Mouse (Mus musculus): ENCODE data around the gene Prokr1. TPM values are rescaled to one million over a fixed set of nuclear protein-coding genes. Genes with fewer than 3 reads are reported as not detected.
"Not testable (repeated sequence)": the region's sequence is repeated elsewhere in the genome, so short reads cannot be mapped to it uniquely, and the experiment has no call there.

Gene Prokr1
- under 1 TPM; 0.36 to 0.63 TPM for total RNA-seq (2021)
- long read RNA-seq, experiment 1, result 0 reads
- long read RNA-seq, experiment 2, result 0 reads

GRCm38 (mm10) chr6:87590394-87591281, at the start of gene Prokr1:
Gene Prokr1, minus strand, starts transcription at chr6:87590743.
- peak; percentile 61 to 78 for DNase-seq

DNA sequence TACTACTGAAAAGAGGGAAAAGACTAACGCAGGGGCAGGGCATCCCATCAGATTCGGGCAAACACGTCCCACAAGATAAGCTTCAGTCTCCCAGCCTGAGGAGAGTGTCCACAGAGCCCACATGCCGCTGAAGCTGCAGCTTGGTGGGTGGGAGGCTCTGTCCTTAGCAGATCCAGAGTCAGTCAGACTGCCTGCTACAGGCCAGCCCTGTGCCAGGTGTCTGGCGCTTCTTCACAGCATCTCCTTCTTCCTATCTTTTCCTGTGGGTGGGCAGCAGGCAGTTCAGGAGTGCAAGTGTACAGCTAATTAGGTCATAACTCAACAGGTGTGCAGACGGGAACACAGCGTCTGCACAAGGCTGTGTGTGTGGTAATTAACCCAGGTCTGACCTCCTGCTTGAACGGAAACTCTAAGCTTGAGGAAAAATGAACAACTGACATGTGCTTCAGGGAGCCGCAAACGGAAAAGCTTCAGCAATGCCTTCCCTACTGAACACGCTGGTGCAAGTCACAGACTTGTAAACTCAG, 47.7 kb upstream of the Prokr1 start:
- no peak for DNase-seq

GRCm38 (mm10) chr6:87632176-87632575, 41.6 kb upstream of the Prokr1 start:
- no peak for DNase-seq

DNA sequence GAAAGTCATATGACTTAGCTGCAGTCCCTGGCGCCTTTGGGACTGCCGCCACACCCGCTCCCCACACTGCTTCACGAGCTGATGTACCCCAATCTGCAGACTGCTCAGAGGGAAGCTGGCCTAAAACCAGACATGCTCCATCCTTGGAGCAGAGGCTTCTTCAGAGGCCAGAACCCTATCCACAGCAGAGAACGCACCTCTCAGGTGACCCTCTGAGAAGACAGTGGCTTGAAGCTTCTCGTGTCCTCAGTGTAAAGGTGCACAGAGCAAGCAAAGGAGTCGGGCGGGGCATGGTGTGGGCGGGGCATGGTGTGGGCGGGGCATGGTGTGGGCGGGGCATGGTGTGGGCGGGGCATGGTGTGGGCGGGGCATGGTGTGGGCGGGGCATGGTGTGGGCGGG, 38.4 kb upstream of the Prokr1 start:
- not testable (repeated sequence) for DNase-seq

DNA sequence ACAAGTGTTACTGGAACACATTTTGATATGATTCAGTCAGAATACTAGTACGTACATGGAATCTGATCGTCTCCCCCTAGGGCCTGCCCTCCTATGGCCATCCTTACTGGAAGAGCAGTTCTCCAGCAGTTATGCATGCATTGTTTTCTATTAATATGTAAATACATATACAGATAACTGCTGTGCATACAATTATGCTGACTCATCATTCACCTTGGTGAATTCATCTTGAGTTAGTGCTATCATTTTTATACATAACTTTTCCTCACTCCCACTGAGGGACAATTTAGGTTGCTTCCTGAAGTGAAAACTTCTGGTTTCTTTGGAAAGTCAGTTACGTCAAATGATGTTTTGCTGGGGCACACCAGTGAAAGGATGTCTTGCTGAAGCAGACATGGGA, 32.6 kb upstream of the Prokr1 start:
- DNase-seq, result no peak

- DNase-seq, result peak; percentile 53 to 62
Observed at GRCm38 (mm10) chr6:87621281-87621680, 30.7 kb upstream of the Prokr1 start.

- no peak for DNase-seq
Observed at GRCm38 (mm10) chr6:87618021-87618420, 27.5 kb upstream of the Prokr1 start.

DNA sequence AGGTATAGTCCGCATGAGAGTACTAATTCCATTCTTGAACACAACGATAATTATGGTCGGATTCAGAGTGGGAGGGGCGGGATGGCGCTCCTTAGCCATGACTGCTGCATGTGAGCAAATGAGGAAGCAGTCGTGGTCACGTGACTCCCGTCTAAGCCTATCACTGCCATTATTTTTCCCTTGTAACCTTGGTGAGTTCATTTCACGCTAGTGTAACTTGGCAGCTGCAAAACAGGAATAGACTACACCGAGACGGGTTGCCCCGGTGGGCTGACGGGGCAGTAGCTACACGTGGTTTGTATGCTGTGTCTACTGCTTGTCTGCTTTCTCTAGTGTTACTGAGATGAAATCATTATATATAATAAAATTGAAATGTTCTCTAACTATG, 25.1 kb upstream of the Prokr1 start:
- DNase-seq, result no peak

DNA sequence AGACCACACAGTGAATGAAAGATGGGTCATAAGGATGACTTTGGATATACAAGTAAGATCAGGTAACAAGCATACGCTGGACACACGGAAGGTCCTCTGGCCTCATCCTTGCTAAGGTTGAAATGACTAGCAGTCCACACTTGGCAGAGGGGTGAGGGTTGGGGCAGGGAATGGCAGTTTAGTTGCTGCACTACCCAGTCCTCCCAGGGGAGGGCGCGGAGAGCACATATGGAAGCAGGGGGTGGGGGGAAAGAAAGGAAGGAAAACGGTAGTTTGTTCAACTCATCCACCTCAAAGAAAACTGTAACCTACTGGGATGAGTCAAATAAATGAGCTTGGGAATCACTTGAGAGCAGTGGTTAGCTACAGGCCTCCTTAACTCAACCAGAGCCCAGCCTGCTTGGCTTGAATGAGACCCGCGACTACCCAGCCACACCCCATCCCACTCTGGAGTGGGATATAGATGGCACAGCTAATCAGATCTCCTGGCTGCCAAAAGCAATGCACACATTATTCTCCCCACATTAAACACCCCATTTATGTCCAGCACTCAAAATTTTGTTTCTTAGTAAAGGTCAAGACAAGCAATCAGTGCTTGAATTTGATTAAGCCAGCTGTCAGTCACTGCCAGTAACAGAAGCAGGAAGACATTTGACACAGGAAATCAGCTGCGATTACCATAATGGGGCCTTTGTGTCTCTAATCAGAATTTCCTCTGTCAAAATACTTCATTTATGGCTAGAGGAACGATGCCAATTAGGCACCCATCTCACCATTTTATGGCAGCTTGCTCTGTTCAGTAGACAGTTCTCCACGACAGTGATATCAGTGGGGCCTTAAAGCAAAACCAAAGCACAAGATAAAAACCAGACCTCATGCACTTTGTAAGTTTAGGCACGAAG, 24.5 kb upstream of the Prokr1 start:
- peak; percentile 69 to 73 for DNase-seq

DNA sequence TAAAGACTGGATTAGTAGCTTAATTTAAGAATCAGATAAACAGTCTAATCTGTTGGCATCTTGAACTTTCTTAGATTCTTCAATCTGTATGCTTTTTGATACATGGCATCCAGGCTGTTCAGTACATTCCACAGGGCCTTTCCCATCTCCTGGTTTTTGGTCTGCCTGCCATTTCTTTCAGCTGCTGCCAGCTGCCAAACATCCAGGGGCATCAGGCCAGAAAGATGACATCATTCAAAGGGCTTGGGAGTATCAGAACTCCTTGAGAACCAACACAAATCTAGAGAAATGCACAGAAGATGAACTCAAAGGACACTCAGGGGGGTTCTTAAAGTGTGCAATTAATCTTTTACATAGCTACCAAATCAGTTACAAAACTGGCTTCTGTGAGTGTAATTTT, 9.3 kb upstream of the Prokr1 start:
- peak; percentile 67 to 79 for DNase-seq

DNA sequence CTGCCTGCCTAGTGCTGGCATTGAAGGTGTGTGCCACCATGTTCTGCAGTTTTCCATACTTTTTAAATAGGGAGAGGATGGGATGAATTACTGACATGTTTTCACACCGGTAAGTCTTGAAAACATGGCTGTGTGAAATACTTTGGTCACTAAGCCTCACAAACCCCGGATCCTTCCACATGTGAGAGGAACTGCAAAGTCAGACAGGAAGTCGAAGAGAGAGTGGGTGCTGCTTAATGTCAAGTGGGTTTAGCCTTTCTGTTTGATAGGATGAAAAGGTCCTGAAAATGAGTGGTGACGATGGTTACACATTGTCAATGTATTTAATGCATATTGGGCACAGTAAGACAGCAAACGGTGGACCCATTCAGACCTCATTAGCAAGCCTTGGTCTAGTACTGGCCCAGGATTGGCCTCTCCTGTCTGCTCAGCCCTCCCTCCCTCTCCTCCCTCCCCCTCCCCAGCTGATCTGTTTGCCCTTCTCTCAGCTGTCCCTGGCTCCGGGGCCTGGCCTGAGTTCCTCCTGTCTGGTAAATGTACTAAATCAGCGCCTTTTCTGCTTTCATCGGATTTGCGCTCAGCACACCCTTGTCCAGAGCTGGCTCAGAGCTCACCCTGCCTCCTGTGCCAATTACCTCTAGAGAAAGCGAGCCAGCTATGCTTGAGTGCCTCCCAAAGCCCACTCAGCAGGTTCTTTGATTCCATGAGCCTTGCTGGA, 6.7 kb upstream of the Prokr1 start:
- no peak for DNase-seq

- DNase-seq, result no peak
Observed at GRCm38 (mm10) chr6:87594188-87594587, 3.6 kb upstream of the Prokr1 start.

DNA sequence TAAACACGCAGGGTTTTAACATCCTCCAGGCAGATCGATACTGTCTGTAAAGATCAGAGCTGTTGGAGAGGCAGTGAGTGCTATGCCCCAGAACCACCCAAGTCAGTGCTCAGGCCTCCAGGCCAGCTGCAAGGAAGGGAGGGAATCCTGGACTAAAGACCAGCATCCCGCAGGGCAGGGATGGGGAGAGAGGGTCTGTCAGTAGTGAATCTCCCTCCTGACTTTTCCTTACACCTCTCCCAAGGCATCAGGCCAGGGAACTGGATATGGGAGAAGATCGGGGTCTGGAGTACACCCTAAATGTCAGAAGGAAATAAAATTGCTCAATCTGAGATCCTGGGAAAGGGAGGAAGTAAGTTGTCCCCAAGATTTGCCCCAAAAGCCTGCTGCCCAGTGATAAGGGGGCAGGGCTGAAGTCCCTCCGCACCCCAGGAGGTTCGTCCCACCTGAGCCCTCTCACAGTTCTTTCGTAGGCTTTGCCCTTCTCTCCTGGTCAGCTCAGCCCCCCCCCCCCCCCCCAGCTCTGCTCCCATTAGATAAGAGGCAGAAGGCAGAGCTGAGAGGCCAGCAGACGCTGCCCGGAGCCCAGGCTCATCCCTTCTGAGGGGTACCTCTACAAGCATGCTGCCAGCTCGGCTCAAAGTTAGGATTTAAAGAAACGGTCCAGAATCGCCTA, 687 bp downstream of the Prokr1 start:
- no peak for DNase-seq

GRCm38 (mm10) chr6:87583991-87584390, 6.6 kb downstream of the Prokr1 start:
- DNase-seq, result no peak

DNA sequence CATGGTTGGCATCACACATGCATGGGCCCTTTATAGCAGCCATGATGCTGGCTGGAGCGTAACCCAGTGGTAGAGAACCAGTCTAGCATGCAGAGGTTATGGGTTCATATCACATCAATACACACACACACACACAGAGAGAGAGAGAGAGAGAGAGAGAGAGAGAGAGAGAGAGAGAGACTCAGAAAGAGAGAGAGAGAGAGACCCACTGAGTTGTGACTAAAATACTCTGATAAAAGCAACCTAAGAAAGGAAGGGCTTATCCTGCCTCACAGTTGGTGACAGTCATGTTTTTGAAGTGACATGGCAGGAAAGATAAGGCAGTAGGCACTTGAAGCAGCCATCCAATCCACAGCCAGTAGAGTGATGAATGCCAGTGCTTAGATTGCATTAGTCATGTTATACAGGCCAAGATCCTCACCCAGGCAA, 7.3 kb downstream of the Prokr1 start:
- DNase-seq, result no peak

DNA sequence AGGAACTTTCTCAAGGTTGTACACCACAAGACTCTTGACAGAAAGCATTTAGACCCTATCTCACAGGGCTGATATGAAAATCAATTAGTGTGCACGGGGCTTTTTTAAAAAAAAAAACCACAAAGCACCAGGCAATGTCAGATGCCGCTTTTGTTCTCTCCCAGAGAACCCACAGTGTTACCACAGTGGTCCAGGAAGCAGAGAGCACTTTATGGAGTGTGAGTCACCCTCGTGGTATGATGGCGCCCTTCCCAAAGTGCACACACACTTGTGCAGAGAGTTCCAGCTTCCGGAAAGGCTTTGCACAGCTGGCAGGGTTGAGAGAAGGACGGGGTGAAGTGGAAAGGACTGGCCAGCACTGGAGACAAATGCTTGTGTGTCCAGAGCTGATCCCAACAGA, 8.1 kb downstream of the Prokr1 start:
- DNase-seq, result peak; percentile 28 to 40

GRCm38 (mm10) chr6:87581581-87581980, 9.0 kb downstream of the Prokr1 start:
- no peak for DNase-seq

GRCm38 (mm10) chr6:87581071-87581470, 9.5 kb downstream of the Prokr1 start:
- DNase-seq, result no peak

- no peak for DNase-seq
Observed at GRCm38 (mm10) chr6:87578247-87578646, 12.3 kb downstream of the Prokr1 start.

- no peak for DNase-seq
Observed at GRCm38 (mm10) chr6:87576648-87577330, 13.8 kb downstream of the Prokr1 start.

DNA sequence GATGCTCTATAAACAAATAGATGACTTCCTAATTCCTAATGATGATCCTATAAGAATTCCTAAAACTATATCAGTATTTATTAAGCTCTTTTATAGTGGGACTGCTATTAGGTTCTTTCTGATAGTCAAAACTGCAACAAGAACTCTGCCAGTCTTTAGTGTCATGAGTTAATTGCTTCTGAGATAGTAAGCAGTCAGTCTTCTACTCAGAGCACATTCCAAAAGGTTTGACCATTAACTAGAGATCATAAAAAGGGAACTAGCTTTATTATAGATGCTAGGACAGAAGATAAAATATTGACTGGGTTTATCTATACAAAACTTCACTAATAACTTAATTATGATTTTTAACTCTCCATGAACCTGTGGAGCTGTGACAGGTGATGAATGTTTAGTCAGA, 18.7 kb downstream of the Prokr1 start:
- DNase-seq, result not testable (repeated sequence)
